Mouse (Mus musculus): ENCODE data around the gene Plbd1. TPM values are rescaled to one million over a fixed set of nuclear protein-coding genes. Genes with fewer than 3 reads are reported as not detected.

The Plbd1 gene
- total RNA-seq, 2 experiments from 2014 or later = 36.5 to 39.9 TPM

GRCm38 (mm10) chr6:136654470-136654869 lies 7.3 kb downstream of the Plbd1 start:
- intact Hi-C loops (cut with DNase I) = no loop called here
- DNase-seq (ENCODE audit: low spot score) = no peak

GRCm38 (mm10) chr6:136653331-136653730 lies 8.4 kb downstream of the Plbd1 start:
- no peak for DNase-seq (ENCODE audit: low spot score)
- intact Hi-C loops (cut with DNase I) = no loop called here

- DNase-seq (ENCODE audit: low spot score) = no peak
- intact Hi-C loops (cut with DNase I) = no loop called here
Measured at GRCm38 (mm10) chr6:136650664-136651063, 11.1 kb downstream of the Plbd1 start.

GRCm38 (mm10) chr6:136647455-136647861 lies 14.3 kb downstream of the Plbd1 start:
- intact Hi-C loops (cut with DNase I) = no loop called here

GRCm38 (mm10) chr6:136646207-136646606 lies 15.5 kb downstream of the Plbd1 start:
- DNase-seq (ENCODE audit: low spot score) = no peak
- intact Hi-C loops (cut with DNase I) = no loop called here

More at GRCm38 (mm10) chr6:136647455-136647861, 14.3 kb downstream of the Plbd1 start:
- DNase-seq (ENCODE audit: low spot score) = no peak

- intact Hi-C loops (cut with DNase I) = loop anchor here (2.0 kb wide), 1 partner anchor 75 kb away; no protein-coding TSS in a partner anchor
- DNase-seq (ENCODE audit: low spot score) = no peak
Measured at GRCm38 (mm10) chr6:136645754-136646153, 16.0 kb downstream of the Plbd1 start.

- DNase-seq (ENCODE audit: low spot score) = no peak
- intact Hi-C loops (cut with DNase I) = loop anchor here (2.0 kb wide), 1 partner anchor 77 kb away; no protein-coding TSS in a partner anchor
Measured at GRCm38 (mm10) chr6:136644171-136644570, 17.6 kb downstream of the Plbd1 start.

GRCm38 (mm10) chr6:136634982-136635381 lies 26.7 kb downstream of the Plbd1 start:
- intact Hi-C loops (cut with DNase I) = no loop called here
- no peak for DNase-seq (ENCODE audit: low spot score)

GRCm38 (mm10) chr6:136633719-136634118 lies 28.0 kb downstream of the Plbd1 start:
- intact Hi-C loops (cut with DNase I) = no loop called here
- DNase-seq (ENCODE audit: low spot score) = no peak

- DNase-seq (ENCODE audit: low spot score) = no peak
- intact Hi-C loops (cut with DNase I) = no loop called here
Measured at GRCm38 (mm10) chr6:136633154-136633553, 28.6 kb downstream of the Plbd1 start.

GRCm38 (mm10) chr6:136631945-136632534 lies 29.7 kb downstream of the Plbd1 start:
- intact Hi-C loops (cut with DNase I) = no loop called here
- DNase-seq (ENCODE audit: low spot score) = no peak

- intact Hi-C loops (cut with DNase I) = no loop called here
- no peak for DNase-seq (ENCODE audit: low spot score)
Measured at GRCm38 (mm10) chr6:136631519-136631918, 30.2 kb downstream of the Plbd1 start.

GRCm38 (mm10) chr6:136629639-136630038 lies 32.1 kb downstream of the Plbd1 start:
- DNase-seq (ENCODE audit: low spot score) = no peak
- intact Hi-C loops (cut with DNase I) = no loop called here

- DNase-seq (ENCODE audit: low spot score) = no peak
- intact Hi-C loops (cut with DNase I) = no loop called here
Measured at GRCm38 (mm10) chr6:136625421-136625820, 36.3 kb downstream of the Plbd1 start.

GRCm38 (mm10) chr6:136620361-136621139 lies 41.2 kb downstream of the Plbd1 start:
- intact Hi-C loops (cut with DNase I) = loop anchor here (1.0 to 5.0 kb wide), 4 partner anchors 100 to 362 kb away; no protein-coding TSS in a partner anchor
- DNase-seq (ENCODE audit: low spot score) = peak; percentile 19

GRCm38 (mm10) chr6:136614156-136614555 lies 47.6 kb downstream of the Plbd1 start:
- intact Hi-C loops (cut with DNase I) = no loop called here
- no peak for DNase-seq (ENCODE audit: low spot score)

- no peak for DNase-seq (ENCODE audit: low spot score)
- intact Hi-C loops (cut with DNase I) = no loop called here
Measured at GRCm38 (mm10) chr6:136612312-136612711, 49.4 kb downstream of the Plbd1 start.

- intact Hi-C loops (cut with DNase I) = no loop called here
- no peak for DNase-seq (ENCODE audit: low spot score)
Measured at GRCm38 (mm10) chr6:136611351-136612215, 50.1 kb downstream of the Plbd1 start.

- intact Hi-C loops (cut with DNase I) = no loop called here
Measured at GRCm38 (mm10) chr6:136602601-136603000, 59.1 kb downstream of the Plbd1 start.

GRCm38 (mm10) chr6:136594541-136594940 lies 67.2 kb downstream of the Plbd1 start:
- no peak for DNase-seq (ENCODE audit: low spot score)
- intact Hi-C loops (cut with DNase I) = no loop called here

More at GRCm38 (mm10) chr6:136602601-136603000, 59.1 kb downstream of the Plbd1 start:
- no peak for DNase-seq (ENCODE audit: low spot score)
